Mouse (Mus musculus) forebrain, postnatal 0 days (tissue): ENCODE data around the gene Meig1. TPM values are rescaled to one million over a fixed set of nuclear protein-coding genes. Genes with fewer than 3 reads are reported as not detected.
"Not testable (repeated sequence)": the region's sequence is repeated elsewhere in the genome, so short reads cannot be mapped to it uniquely, and the experiment has no call there.

ENCODE experiments used
- ATAC-seq: fragments of 200-750 bp; cut with Nextera tagmentation; 2 replicates; pipeline ENCODE4 v1.8.0; 2017; ENCODE audit warnings: mild to moderate bottlenecking, moderate library complexity
- DNase-seq: peaks from one replicate; pipeline ENCODE4 v3.0.0-alpha.2; 2015
- H3K27ac ChIP-seq: fragments of 300-500 bp; sonication (generic); 2 replicates; pipeline ENCODE4 v1.5.1; 2014; ENCODE audit warnings: low read depth, mild to moderate bottlenecking, antibody characterized with exemption, low read length, moderate library complexity, mixed read lengths
- H3K27me3 ChIP-seq: fragments of 300-500 bp; sonication (generic); 2 replicates; pipeline ENCODE4 v1.6.1; 2014; ENCODE audit warnings: mild to moderate bottlenecking, low read length, mixed read lengths; ENCODE audit not compliant: insufficient read depth
- H3K36me3 ChIP-seq: fragments of 300-500 bp; sonication (generic); 2 replicates; pipeline ENCODE4 v1.6.1; 2014; ENCODE audit warnings: mild to moderate bottlenecking, moderate library complexity; ENCODE audit not compliant: insufficient read depth
- H3K4me1 ChIP-seq: fragments of 300-500 bp; sonication (generic); 2 replicates; pipeline ENCODE4 v1.6.1; 2014; ENCODE audit warnings: antibody characterized with exemption; ENCODE audit not compliant: insufficient read depth
- H3K4me2 ChIP-seq: fragments of 300-500 bp; sonication (generic); 2 replicates; pipeline ENCODE4 v1.6.1; 2014; ENCODE audit warnings: low read depth, mild to moderate bottlenecking, moderate library complexity
- H3K4me3 ChIP-seq: fragments of 300-500 bp; sonication (generic); 2 replicates; pipeline ENCODE4 v1.5.1; 2014; ENCODE audit warnings: low read depth, low read length, mixed read lengths
- H3K9ac ChIP-seq: fragments of 300-500 bp; sonication (generic); 2 replicates; pipeline ENCODE4 v1.6.1; 2014; ENCODE audit warnings: mild to moderate bottlenecking
- H3K9me3 ChIP-seq: fragments of 300-500 bp; sonication (generic); 2 replicates; pipeline ENCODE4 v1.6.1; 2016; ENCODE audit warnings: low read length
- CTCF ChIP-seq: sonication (generic); IDR thresholded peaks from 2 replicates; pipeline ENCODE4 v1.5.1; 2016; ENCODE audit warnings: antibody characterized with exemption, control low read depth, low read depth
- WGBS: fragments of 180-500 bp; shearing (Covaris S2); extraction: QIAGEN DNeasy Blood & Tissue Kit; methylation state at CpG from one replicate; pipeline ENCODE4 v1.1.7; 2014; 5-methylcytosine and 5-hydroxymethylcytosine counted together
- polyA plus RNA-seq: library from polyadenylated mRNA; unstranded; fragments of >200 nt; fragmentation: Nextera tagmentation; extraction: Ambion mirVana; gene quantifications from 2 replicates; pipeline ENCODE4 v1.2.1, GENCODE M21; 2015
- total RNA-seq: library from RNA; depleted of rRNA; stranded (reverse); fragments of >200 nt; gene quantifications from 2 replicates; pipeline ENCODE4 v1.2.3, GENCODE M21; 2014

The Meig1 gene
- total and polyA plus RNA-seq, 2 experiments from 2014 or later: 6.4 to 25.3 TPM

GRCm38 (mm10) chr2:3414241-3414640, 8.2 kb downstream of the Meig1 start:
- Histone ChIP-seq H3K4me3 (no peak overlapping the region), H3K27ac (no peak overlapping the region), H3K9ac (no peak overlapping the region), H3K9me3 (no peaks in the 10 kb centered on the region), H3K27me3 (no peaks in the 10 kb centered on the region), H3K36me3 (no peaks in the 10 kb centered on the region), H3K4me2 (no peak overlapping the region), H3K4me1 (no peaks in the 10 kb centered on the region)
- ATAC-seq: no peak
- 32% methylated on average over 4 of the region's 4 CpGs for WGBS
- peak; percentile 78 for TF ChIP-seq CTCF
- DNase-seq: peak; percentile 62

- Histone ChIP-seq H3K36me3 (no peaks in the 10 kb centered on the region), H3K4me2 (no peak overlapping the region), H3K27ac (no peak overlapping the region), H3K4me1 (no peaks in the 10 kb centered on the region), H3K27me3 (no peaks in the 10 kb centered on the region), H3K9ac (no peak overlapping the region), H3K9me3 (no peaks in the 10 kb centered on the region), H3K4me3 (no peak overlapping the region)
- ATAC-seq (no peak), DNase-seq (no peak)
- no peak for TF ChIP-seq CTCF
- 87% methylated on average over 7 of the region's 7 CpGs for WGBS
Observed at GRCm38 (mm10) chr2:3407756-3408155, 14.7 kb downstream of the Meig1 start.

- no peak overlapping the region for H3K27ac ChIP-seq
- no peak for TF ChIP-seq CTCF
Observed at GRCm38 (mm10) chr2:3405981-3406380, 16.5 kb downstream of the Meig1 start.

GRCm38 (mm10) chr2:3397110-3397509, 25.3 kb downstream of the Meig1 start, which contains the start of gene Olah:
Gene Olah (minus strand): TSS chr2:3397210.
- WGBS: 60% methylated on average over 10 of the region's 10 CpGs
- not testable (repeated sequence) for H3K4me1 ChIP-seq

More at GRCm38 (mm10) chr2:3405981-3406380, 16.5 kb downstream of the Meig1 start:
- Histone ChIP-seq H3K9ac (no peak overlapping the region), H3K4me2 (no peak overlapping the region), H3K27me3 (no peaks in the 10 kb centered on the region), H3K9me3 (no peaks in the 10 kb centered on the region), H3K4me3 (no peak overlapping the region), H3K36me3 (no peaks in the 10 kb centered on the region), H3K4me1 (no peaks in the 10 kb centered on the region)
- 88% methylated on average over 4 of the region's 4 CpGs for WGBS
- DNase-seq: no peak
- no peak for ATAC-seq

DNA sequence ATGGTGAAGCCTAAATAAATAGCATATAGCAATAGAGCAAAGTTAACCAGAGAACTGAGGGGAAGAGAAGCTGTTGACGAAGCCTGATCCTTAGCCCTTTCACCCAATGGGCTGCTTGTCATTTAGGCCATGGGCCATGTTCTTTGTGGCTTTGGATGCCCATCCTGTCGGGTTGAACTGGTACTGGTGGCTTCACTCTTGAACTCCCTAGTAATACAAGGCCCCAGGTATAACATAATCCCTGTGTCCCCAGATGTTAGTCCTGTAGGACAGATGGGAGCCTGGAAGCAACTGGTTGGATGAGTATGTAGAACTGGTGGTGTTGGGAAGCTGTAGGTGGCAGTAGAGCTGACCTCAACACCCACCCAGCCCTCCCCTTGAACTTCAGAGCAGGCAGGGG, 30.5 kb downstream of the Meig1 start:
- no peaks in the 10 kb centered on the region for H3K4me1 ChIP-seq
- no peaks in the 10 kb centered on the region for H3K27me3 ChIP-seq
- no peaks in the 10 kb centered on the region for H3K9me3 ChIP-seq
- H3K4me2 ChIP-seq: no peak overlapping the region
- WGBS: 83% methylated on average over 2 of the region's 2 CpGs
- H3K27ac ChIP-seq: no peak overlapping the region
- no peaks in the 10 kb centered on the region for H3K36me3 ChIP-seq
- no peak overlapping the region for H3K4me3 ChIP-seq
- no peak for TF ChIP-seq CTCF
- DNase-seq (no peak), ATAC-seq (no peak)
- no peak overlapping the region for H3K9ac ChIP-seq

More at GRCm38 (mm10) chr2:3397110-3397509, 25.3 kb downstream of the Meig1 start, which contains the start of gene Olah:
- DNase-seq, H3K4me2 ChIP-seq, H3K9ac ChIP-seq, H3K9me3 ChIP-seq, H3K27ac ChIP-seq, H3K36me3 ChIP-seq, ATAC-seq, H3K27me3 ChIP-seq, H3K4me3 ChIP-seq: not testable (repeated sequence)

GRCm38 (mm10) chr2:3387105-3387860, 35.2 kb downstream of the Meig1 start:
- DNase-seq (no peak), ATAC-seq (no peak)
- H3K4me1 ChIP-seq: no peaks in the 10 kb centered on the region
- H3K9me3 ChIP-seq: no peaks in the 10 kb centered on the region
- no peak overlapping the region for H3K9ac ChIP-seq
- H3K36me3 ChIP-seq: no peaks in the 10 kb centered on the region
- TF ChIP-seq CTCF: no peak
- no peak overlapping the region for H3K4me2 ChIP-seq
- no peak overlapping the region for H3K27ac ChIP-seq
- H3K27me3 ChIP-seq: no peaks in the 10 kb centered on the region
- 75% methylated on average over 6 of the region's 6 CpGs for WGBS
- H3K4me3 ChIP-seq: no peak overlapping the region

DNA sequence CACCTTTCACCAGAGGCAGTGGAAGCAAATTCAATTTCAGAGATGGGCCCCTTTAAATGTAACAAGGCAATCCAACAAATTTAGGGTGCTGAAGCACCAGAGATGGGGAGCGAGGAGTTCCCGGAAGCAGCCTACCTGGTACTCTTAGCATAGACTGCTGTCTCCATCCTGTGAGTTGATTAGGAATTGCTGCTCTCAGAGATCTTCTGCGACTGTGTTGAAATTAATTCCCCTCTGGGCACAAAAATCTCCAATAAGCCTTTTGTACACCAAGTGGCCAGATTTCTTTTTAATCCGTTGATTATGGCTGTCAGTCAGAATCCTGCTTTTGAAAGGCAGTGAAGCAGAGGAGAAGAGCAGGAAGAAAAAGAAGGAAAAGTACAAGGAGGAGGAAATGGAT, 57.3 kb downstream of the Meig1 start:
- no peaks in the 10 kb centered on the region for H3K27me3 ChIP-seq
- peak; percentile 33; the same call in 1 of the 2 replicates for TF ChIP-seq CTCF
- peak overlapping the region; percentile 10; the same call in 1 of the 2 replicates for H3K9ac ChIP-seq
- 21% methylated on average over 4 of the region's 4 CpGs for WGBS
- no peak overlapping the region for H3K4me2 ChIP-seq
- ATAC-seq (peak; percentile 42; the same call in 1 of the 2 replicates), DNase-seq (peak; percentile 20)
- no peaks in the 10 kb centered on the region for H3K36me3 ChIP-seq
- no peak overlapping the region for H3K27ac ChIP-seq
- H3K4me1 ChIP-seq: no peaks in the 10 kb centered on the region
- H3K4me3 ChIP-seq: no peak overlapping the region
- no peaks in the 10 kb centered on the region for H3K9me3 ChIP-seq
